Mouse (Mus musculus): ENCODE data around the gene Psmc3ip. TPM values are rescaled to one million over a fixed set of nuclear protein-coding genes. Genes with fewer than 3 reads are reported as not detected.

Gene Psmc3ip
- polyA plus RNA-seq (2012; rRNA removed): 26.7 and 35.7 TPM in 2 replicates

GRCm38 (mm10) chr11:101095314-101096024, at the start of gene Psmc3ip:
Gene Psmc3ip (minus strand): TSS chr11:101095436.

GRCm38 (mm10) chr11:101119761-101120544, 24.7 kb upstream of the Psmc3ip start, which contains the start of the genes Retreg3 and Tubg1:
Gene Retreg3 (minus strand): TSS chr11:101119893.
Gene Tubg1 (plus strand): TSS chr11:101119938.

GRCm38 (mm10) chr11:101086756-101087681, 8.2 kb downstream of the Psmc3ip start, which contains the start of gene Mlx:
Gene Mlx (plus strand): TSS chr11:101087277.

GRCm38 (mm10) chr11:101082208-101083082, 12.8 kb downstream of the Psmc3ip start, which contains the start of gene Coasy:
Gene Coasy (plus strand): TSS chr11:101082565.

GRCm38 (mm10) chr11:101078121-101078520, 17.1 kb downstream of the Psmc3ip start, which contains the start of gene Hsd17b1:
Gene Hsd17b1 (plus strand): TSS chr11:101078411.

GRCm38 (mm10) chr11:101069391-101070188, 25.6 kb downstream of the Psmc3ip start, which contains the start of gene Naglu:
Gene Naglu (plus strand): TSS chr11:101070012.

Other genes starting within 250 kb of the Psmc3ip start
- gene Stat5b, start 244.7 kb downstream of the Psmc3ip start, polyA plus RNA-seq (2012; rRNA removed): 15.6 and 17.7 TPM in 2 replicates
- gene Stat5a, start 236.1 kb downstream of the Psmc3ip start, polyA plus RNA-seq (2012; rRNA removed): 1.7 and 2.7 TPM in 2 replicates
- gene Stat3, start 155.9 kb downstream of the Psmc3ip start, polyA plus RNA-seq (2012; rRNA removed): 35.0 and 48.7 TPM in 2 replicates
- 20.4 and 38.1 TPM in 2 replicates for gene Cavin1, start 124.5 kb downstream of the Psmc3ip start, polyA plus RNA-seq (2012; rRNA removed)
- 146 and 170 TPM in 2 replicates for gene Atp6v0a1, start 86.0 kb downstream of the Psmc3ip start, polyA plus RNA-seq (2012; rRNA removed)
- 9.0 and 11.7 TPM in 2 replicates for gene Naglu, start 25.4 kb downstream of the Psmc3ip start, polyA plus RNA-seq (2012; rRNA removed)
- gene Hsd17b1, start 17.0 kb downstream of the Psmc3ip start, polyA plus RNA-seq (2012; rRNA removed): 0.57 and 0.60 TPM in 2 replicates
- gene Coasy, start 12.9 kb downstream of the Psmc3ip start, polyA plus RNA-seq (2012; rRNA removed): 53.2 and 56.6 TPM in 2 replicates
- 55.4 and 59.4 TPM in 2 replicates for gene Mlx, start 8.2 kb downstream of the Psmc3ip start, polyA plus RNA-seq (2012; rRNA removed)
- gene Retreg3, start 24.5 kb upstream of the Psmc3ip start, polyA plus RNA-seq (2012; rRNA removed): 61.6 and 65.4 TPM in 2 replicates
- 30.2 and 32.6 TPM in 2 replicates for gene Tubg1, start 24.5 kb upstream of the Psmc3ip start, polyA plus RNA-seq (2012; rRNA removed)
- 25.1 and 25.6 TPM in 2 replicates for gene Tubg2, start 60.5 kb upstream of the Psmc3ip start, polyA plus RNA-seq (2012; rRNA removed)
- gene Cntnap1, start 75.1 kb upstream of the Psmc3ip start, polyA plus RNA-seq (2012; rRNA removed): 3.3 and 5.1 TPM in 2 replicates
- gene Plekhh3, start 75.9 kb upstream of the Psmc3ip start, polyA plus RNA-seq (2012; rRNA removed): 8.5 and 12.1 TPM in 2 replicates
- 0.16 and 0.34 TPM in 2 replicates for gene Ccr10, start 80.0 kb upstream of the Psmc3ip start, polyA plus RNA-seq (2012; rRNA removed)
- 27.4 and 32.0 TPM in 2 replicates for gene Ezh1, start 131.0 kb upstream of the Psmc3ip start, polyA plus RNA-seq (2012; rRNA removed)
- 61.7 and 80.4 TPM in 2 replicates for gene Ramp2, start 150.6 kb upstream of the Psmc3ip start, polyA plus RNA-seq (2012; rRNA removed)
- 67.6 and 69.5 TPM in 2 replicates for gene Vps25, start 158.3 kb upstream of the Psmc3ip start, polyA plus RNA-seq (2012; rRNA removed)
- gene Wnk4, start 165.1 kb upstream of the Psmc3ip start, polyA plus RNA-seq (2012; rRNA removed): 5.1 and 10.7 TPM in 2 replicates
- gene Cntd1, start 183.6 kb upstream of the Psmc3ip start, polyA plus RNA-seq (2012; rRNA removed): 0.93 and 1.1 TPM in 2 replicates
- 153 and 181 TPM in 2 replicates for gene Coa3, start 183.7 kb upstream of the Psmc3ip start, polyA plus RNA-seq (2012; rRNA removed)
- 116 and 133 TPM in 2 replicates for gene Becn1, start 206.8 kb upstream of the Psmc3ip start, polyA plus RNA-seq (2012; rRNA removed)
- 118 and 123 TPM in 2 replicates for gene Psme3, start 220.8 kb upstream of the Psmc3ip start, polyA plus RNA-seq (2012; rRNA removed)
- gene Aoc2, start 229.6 kb upstream of the Psmc3ip start, polyA plus RNA-seq (2012; rRNA removed): 9.5 and 10.2 TPM in 2 replicates
- gene Aoc3, start 235.2 kb upstream of the Psmc3ip start, polyA plus RNA-seq (2012; rRNA removed): 0.27 and 0.85 TPM in 2 replicates